Mouse (Mus musculus): ENCODE results near the gene Ltbp1. TPM values are rescaled to one million over a fixed set of nuclear protein-coding genes. Genes with fewer than 3 reads are reported as not detected.

Ltbp1 gene
- polyA plus RNA-seq, 1 experiment from 2014 or later = 2.6 TPM

- WGBS = 85% methylated on average over 6 of the region's 6 CpGs
- Histone ChIP-seq H3K4me1 (replicated peaks; ENCODE audit: control insufficient read depth, insufficient read depth, low read length) (no peaks in the 10 kb centered on the region), H3K27ac (no peak overlapping the region), H3K4me3 (replicated peaks; ENCODE audit: low read length) (no peak overlapping the region), H3K27me3 (ENCODE audit: control insufficient read depth, insufficient read depth, low read length) (no peaks in the 10 kb centered on the region), H3K9me3 (ENCODE audit: control insufficient read depth, low read length) (no peaks in the 10 kb centered on the region), H3K9ac (no peak overlapping the region), H3K36me3 (replicated peaks; ENCODE audit: control insufficient read depth, insufficient read depth) (no peaks in the 10 kb centered on the region), H3K4me2 (replicated peaks) (no peak overlapping the region)
- no peak for DNase-seq (ENCODE audit: low spot score)
- ATAC-seq (ENCODE audit: low FRiP score) = no peak
Measured at GRCm38 (mm10) chr17:75036881-75037280, 31.5 kb downstream of the Ltbp1 start.

GRCm38 (mm10) chr17:75039017-75039416, 33.6 kb downstream of the Ltbp1 start:
- no peak for DNase-seq (ENCODE audit: low spot score)
- no peak for ATAC-seq (ENCODE audit: low FRiP score)
- Histone ChIP-seq H3K9me3 (ENCODE audit: control insufficient read depth, low read length) (no peaks in the 10 kb centered on the region), H3K4me3 (replicated peaks; ENCODE audit: low read length) (no peak overlapping the region), H3K36me3 (replicated peaks; ENCODE audit: control insufficient read depth, insufficient read depth) (no peaks in the 10 kb centered on the region), H3K4me1 (replicated peaks; ENCODE audit: control insufficient read depth, insufficient read depth, low read length) (no peaks in the 10 kb centered on the region), H3K27ac (no peak overlapping the region), H3K27me3 (ENCODE audit: control insufficient read depth, insufficient read depth, low read length) (no peaks in the 10 kb centered on the region), H3K4me2 (replicated peaks) (no peak overlapping the region), H3K9ac (no peak overlapping the region)
- WGBS = 48% methylated on average over 4 of the region's 4 CpGs

GRCm38 (mm10) chr17:75049366-75049969, 44.1 kb downstream of the Ltbp1 start:
- Histone ChIP-seq H3K36me3 (replicated peaks; ENCODE audit: control insufficient read depth, insufficient read depth) (no peaks in the 10 kb centered on the region), H3K27me3 (ENCODE audit: control insufficient read depth, insufficient read depth, low read length) (no peaks in the 10 kb centered on the region), H3K4me1 (replicated peaks; ENCODE audit: control insufficient read depth, insufficient read depth, low read length) (no peaks in the 10 kb centered on the region), H3K27ac (no peak overlapping the region), H3K9me3 (ENCODE audit: control insufficient read depth, low read length) (peaks cover 6% of the 10 kb centered on the region; the same call in 1 of the 2 replicates), H3K4me3 (replicated peaks; ENCODE audit: low read length) (no peak overlapping the region), H3K9ac (no peak overlapping the region), H3K4me2 (replicated peaks) (no peak overlapping the region)
- WGBS = 87% methylated on average over 8 of the region's 8 CpGs
- DNase-seq (ENCODE audit: low spot score) = no peak
- no peak for ATAC-seq (ENCODE audit: low FRiP score)

- H3K4me2 ChIP-seq (replicated peaks) = no peak overlapping the region
- 95% methylated on average over 8 of the region's 8 CpGs for WGBS
- ATAC-seq (ENCODE audit: low FRiP score) (no peak), DNase-seq (ENCODE audit: low spot score) (no peak)
- H3K27me3 ChIP-seq (ENCODE audit: control insufficient read depth, insufficient read depth, low read length) = no peaks in the 10 kb centered on the region
- H3K4me1 ChIP-seq (replicated peaks; ENCODE audit: control insufficient read depth, insufficient read depth, low read length) = no peaks in the 10 kb centered on the region
- no peak overlapping the region for H3K27ac ChIP-seq
- no peaks in the 10 kb centered on the region for H3K9me3 ChIP-seq (ENCODE audit: control insufficient read depth, low read length)
- no peaks in the 10 kb centered on the region for H3K36me3 ChIP-seq (replicated peaks; ENCODE audit: control insufficient read depth, insufficient read depth)
- H3K4me3 ChIP-seq (replicated peaks; ENCODE audit: low read length) = no peak overlapping the region
- no peak overlapping the region for H3K9ac ChIP-seq
Measured at GRCm38 (mm10) chr17:75051440-75051925, 46.1 kb downstream of the Ltbp1 start.

- ATAC-seq (ENCODE audit: low FRiP score) = no peak
- Histone ChIP-seq H3K27ac (no peak overlapping the region), H3K4me2 (replicated peaks) (no peak overlapping the region), H3K9ac (no peak overlapping the region), H3K27me3 (ENCODE audit: control insufficient read depth, insufficient read depth, low read length) (no peaks in the 10 kb centered on the region), H3K36me3 (replicated peaks; ENCODE audit: control insufficient read depth, insufficient read depth) (no peaks in the 10 kb centered on the region), H3K4me1 (replicated peaks; ENCODE audit: control insufficient read depth, insufficient read depth, low read length) (no peaks in the 10 kb centered on the region), H3K9me3 (ENCODE audit: control insufficient read depth, low read length) (no peaks in the 10 kb centered on the region), H3K4me3 (replicated peaks; ENCODE audit: low read length) (no peak overlapping the region)
- 82% methylated on average over 5 of the region's 5 CpGs for WGBS
- no peak for DNase-seq (ENCODE audit: low spot score)
Measured at GRCm38 (mm10) chr17:75055235-75055634, 49.9 kb downstream of the Ltbp1 start.

- H3K27ac ChIP-seq = no peak overlapping the region
- no peak overlapping the region for H3K4me2 ChIP-seq (replicated peaks)
- DNase-seq (ENCODE audit: low spot score) (no peak), ATAC-seq (ENCODE audit: low FRiP score) (no peak)
- no peak overlapping the region for H3K4me3 ChIP-seq (replicated peaks; ENCODE audit: low read length)
- no peaks in the 10 kb centered on the region for H3K9me3 ChIP-seq (ENCODE audit: control insufficient read depth, low read length)
- H3K4me1 ChIP-seq (replicated peaks; ENCODE audit: control insufficient read depth, insufficient read depth, low read length) = no peaks in the 10 kb centered on the region
- H3K9ac ChIP-seq = no peak overlapping the region
- H3K36me3 ChIP-seq (replicated peaks; ENCODE audit: control insufficient read depth, insufficient read depth) = no peaks in the 10 kb centered on the region
- WGBS = 88% methylated on average over 6 of the region's 6 CpGs
- no peaks in the 10 kb centered on the region for H3K27me3 ChIP-seq (ENCODE audit: control insufficient read depth, insufficient read depth, low read length)
Measured at GRCm38 (mm10) chr17:75055961-75056360, 50.6 kb downstream of the Ltbp1 start.

GRCm38 (mm10) chr17:75056631-75057030, 51.3 kb downstream of the Ltbp1 start:
- WGBS = 36% methylated on average over 8 of the region's 8 CpGs
- Histone ChIP-seq H3K9me3 (ENCODE audit: control insufficient read depth, low read length) (no peaks in the 10 kb centered on the region), H3K27me3 (ENCODE audit: control insufficient read depth, insufficient read depth, low read length) (no peaks in the 10 kb centered on the region), H3K27ac (no peak overlapping the region), H3K4me1 (replicated peaks; ENCODE audit: control insufficient read depth, insufficient read depth, low read length) (no peaks in the 10 kb centered on the region), H3K4me2 (replicated peaks) (no peak overlapping the region), H3K4me3 (replicated peaks; ENCODE audit: low read length) (no peak overlapping the region), H3K9ac (no peak overlapping the region), H3K36me3 (replicated peaks; ENCODE audit: control insufficient read depth, insufficient read depth) (no peaks in the 10 kb centered on the region)
- no peak for DNase-seq (ENCODE audit: low spot score)
- ATAC-seq (ENCODE audit: low FRiP score) = no peak

GRCm38 (mm10) chr17:75066340-75066739, 61.0 kb downstream of the Ltbp1 start:
- Histone ChIP-seq H3K9me3 (ENCODE audit: control insufficient read depth, low read length) (no peaks in the 10 kb centered on the region), H3K27ac (no peak overlapping the region), H3K4me3 (replicated peaks; ENCODE audit: low read length) (no peak overlapping the region), H3K4me1 (replicated peaks; ENCODE audit: control insufficient read depth, insufficient read depth, low read length) (no peaks in the 10 kb centered on the region), H3K27me3 (ENCODE audit: control insufficient read depth, insufficient read depth, low read length) (peaks cover 7% of the 10 kb centered on the region), H3K36me3 (replicated peaks; ENCODE audit: control insufficient read depth, insufficient read depth) (no peaks in the 10 kb centered on the region), H3K9ac (no peak overlapping the region), H3K4me2 (replicated peaks) (no peak overlapping the region)
- no peak for DNase-seq (ENCODE audit: low spot score)
- no peak for ATAC-seq (ENCODE audit: low FRiP score)
- WGBS = 80% methylated on average over 7 of the region's 7 CpGs

- Histone ChIP-seq H3K27me3 (ENCODE audit: control insufficient read depth, insufficient read depth, low read length) (peaks cover 7% of the 10 kb centered on the region), H3K27ac (no peak overlapping the region), H3K36me3 (replicated peaks; ENCODE audit: control insufficient read depth, insufficient read depth) (no peaks in the 10 kb centered on the region), H3K9me3 (ENCODE audit: control insufficient read depth, low read length) (no peaks in the 10 kb centered on the region), H3K9ac (no peak overlapping the region), H3K4me1 (replicated peaks; ENCODE audit: control insufficient read depth, insufficient read depth, low read length) (no peaks in the 10 kb centered on the region), H3K4me2 (replicated peaks) (no peak overlapping the region; the same call in 1 of the 2 replicates), H3K4me3 (replicated peaks; ENCODE audit: low read length) (no peak overlapping the region)
- DNase-seq (ENCODE audit: low spot score) (no peak), ATAC-seq (ENCODE audit: low FRiP score) (no peak)
- WGBS = 7% methylated on average over 8 of the region's 8 CpGs
Measured at GRCm38 (mm10) chr17:75067314-75067713, 61.9 kb downstream of the Ltbp1 start.

GRCm38 (mm10) chr17:75069232-75069631, 63.9 kb downstream of the Ltbp1 start:
- 84% methylated on average over 5 of the region's 5 CpGs for WGBS
- Histone ChIP-seq H3K27me3 (ENCODE audit: control insufficient read depth, insufficient read depth, low read length) (peaks cover 7% of the 10 kb centered on the region), H3K4me3 (replicated peaks; ENCODE audit: low read length) (no peak overlapping the region), H3K9me3 (ENCODE audit: control insufficient read depth, low read length) (no peaks in the 10 kb centered on the region), H3K4me2 (replicated peaks) (no peak overlapping the region), H3K4me1 (replicated peaks; ENCODE audit: control insufficient read depth, insufficient read depth, low read length) (no peaks in the 10 kb centered on the region), H3K36me3 (replicated peaks; ENCODE audit: control insufficient read depth, insufficient read depth) (no peaks in the 10 kb centered on the region), H3K9ac (no peak overlapping the region), H3K27ac (no peak overlapping the region)
- DNase-seq (ENCODE audit: low spot score) = no peak
- ATAC-seq (ENCODE audit: low FRiP score) = no peak
